Mouse (Mus musculus) embryonic facial prominence, embryonic 13.5 days (tissue): ENCODE data around the gene Pomgnt1. TPM values are rescaled to one million over a fixed set of nuclear protein-coding genes. Genes with fewer than 3 reads are reported as not detected.

Experiments used
- ATAC-seq: fragments of 200-750 bp; cut with Nextera tagmentation; 2 replicates; pipeline ENCODE4 v1.8.0; 2017; ENCODE audit warnings: low read depth; ENCODE audit not compliant: insufficient number of reproducible peaks, insufficient read depth, low FRiP score, low TSS enrichment
- H3K27ac ChIP-seq: fragments of 300-500 bp; sonication (generic); 2 replicates; pipeline ENCODE4 v1.5.1; 2015; ENCODE audit warnings: moderate library complexity, mild to moderate bottlenecking, inconsistent platforms
- H3K27me3 ChIP-seq: fragments of 300-500 bp; sonication (generic); 2 replicates; pipeline ENCODE4 v1.6.1; 2015; ENCODE audit warnings: mild to moderate bottlenecking, inconsistent platforms
- H3K36me3 ChIP-seq: fragments of 300-500 bp; sonication (generic); 2 replicates; pipeline ENCODE4 v1.6.1; 2015; ENCODE audit warnings: mild to moderate bottlenecking, inconsistent platforms
- H3K4me1 ChIP-seq: fragments of 300-500 bp; sonication (generic); 2 replicates; pipeline ENCODE4 v1.6.1; 2015; ENCODE audit warnings: inconsistent platforms
- H3K4me2 ChIP-seq: fragments of 300-500 bp; sonication (generic); 2 replicates; pipeline ENCODE4 v1.6.1; 2015; ENCODE audit warnings: moderate library complexity, mild to moderate bottlenecking, inconsistent platforms
- H3K4me3 ChIP-seq: fragments of 300-500 bp; sonication (generic); 2 replicates; pipeline ENCODE4 v1.5.1; 2015; ENCODE audit warnings: mild to moderate bottlenecking, inconsistent platforms
- H3K9ac ChIP-seq: fragments of 300-500 bp; sonication (generic); 2 replicates; pipeline ENCODE4 v1.6.1; 2015; ENCODE audit warnings: mild to moderate bottlenecking, inconsistent platforms
- H3K9me3 ChIP-seq: fragments of 300-500 bp; sonication (generic); 2 replicates; pipeline ENCODE4 v1.6.1; 2016; ENCODE audit warnings: inconsistent platforms
- WGBS: fragments of 180-500 bp; shearing (Covaris S2); methylation state at CpG from one replicate; pipeline ENCODE4 v1.1.7; 2015; ENCODE audit warnings: mixed read lengths; 5-methylcytosine and 5-hydroxymethylcytosine counted together
- polyA plus RNA-seq: library from polyadenylated mRNA; unstranded; fragments of >200 nt; fragmentation: Nextera tagmentation; extraction: Ambion mirVana; gene quantifications from 2 replicates; pipeline ENCODE4 v1.2.1, GENCODE M21; 2015

Pomgnt1 gene
- polyA plus RNA-seq, 1 experiment from 2014 or later: 65.3 TPM

DNA sequence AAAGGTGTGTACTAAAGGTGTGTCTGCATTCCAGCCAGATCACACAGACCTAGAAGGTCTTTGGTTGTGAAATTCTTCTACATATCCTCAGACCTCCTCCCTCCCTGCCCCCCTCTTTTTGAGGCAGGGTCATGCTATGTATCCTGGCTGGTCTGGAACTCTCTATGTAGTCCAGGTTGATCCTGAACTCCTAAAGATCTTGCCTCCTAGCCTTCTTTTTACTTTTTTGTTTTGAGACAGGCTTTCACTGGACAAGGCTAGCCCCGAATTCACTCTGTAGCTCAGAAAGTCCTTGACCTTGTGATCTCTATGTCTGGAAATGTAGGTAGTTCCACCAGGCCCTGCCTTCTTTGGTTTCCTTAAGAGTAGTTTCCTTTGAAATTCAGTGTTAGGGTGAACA lies 85.3 kb downstream of the Pomgnt1 start:
- no peaks in the 10 kb centered on the region for H3K9me3 ChIP-seq
- no peak overlapping the region for H3K4me3 ChIP-seq
- H3K27me3 ChIP-seq: no peaks in the 10 kb centered on the region
- H3K36me3 ChIP-seq: no peaks in the 10 kb centered on the region
- no peak overlapping the region for H3K9ac ChIP-seq
- 88% methylated on average over 1 of the region's 1 CpGs for WGBS
- ATAC-seq: no peak
- H3K27ac ChIP-seq: no peak overlapping the region
- no peak overlapping the region for H3K4me2 ChIP-seq
- no peaks in the 10 kb centered on the region for H3K4me1 ChIP-seq

Other genes starting within 250 kb of the Pomgnt1 start
- gene Kncn, start 239.4 kb upstream of the Pomgnt1 start, polyA plus RNA-seq: not detected in 2 replicates
- not detected in 2 replicates for gene 6430628N08Rik, start 233.2 kb upstream of the Pomgnt1 start, polyA plus RNA-seq
- 2.4 and 3.9 TPM in 2 replicates for gene Dmbx1, start 183.9 kb upstream of the Pomgnt1 start, polyA plus RNA-seq
- 2.1 and 2.8 TPM in 2 replicates for gene Faah, start 105.9 kb upstream of the Pomgnt1 start, polyA plus RNA-seq
- 20.6 and 24.4 TPM in 2 replicates for gene Nsun4, start 70.0 kb upstream of the Pomgnt1 start, polyA plus RNA-seq
- gene Uqcrh, start 48.8 kb upstream of the Pomgnt1 start, polyA plus RNA-seq: 479 and 566 TPM in 2 replicates
- gene Lrrc41, start 48.6 kb upstream of the Pomgnt1 start, polyA plus RNA-seq: 78.3 and 80.8 TPM in 2 replicates
- gene Rad54l, start 150 bp upstream of the Pomgnt1 start, polyA plus RNA-seq: 33.6 and 37.6 TPM in 2 replicates
- 2.7 and 3.1 TPM in 2 replicates for gene Lurap1, start 27.5 kb downstream of the Pomgnt1 start, polyA plus RNA-seq
- gene Tspan1, start 43.8 kb downstream of the Pomgnt1 start, polyA plus RNA-seq: 0.98 and 1.0 TPM in 2 replicates
- not detected in 2 replicates for gene 1700042G07Rik, start 49.5 kb downstream of the Pomgnt1 start, polyA plus RNA-seq
- not detected in 2 replicates for gene Gm49337, start 49.5 kb downstream of the Pomgnt1 start, polyA plus RNA-seq
- gene Pik3r3, start 97.8 kb downstream of the Pomgnt1 start, polyA plus RNA-seq: 28.9 and 31.6 TPM in 2 replicates